Mouse (Mus musculus): ENCODE measurements around the gene Gstp1.
"Not testable (repeated sequence)": the region's sequence is repeated elsewhere in the genome, so short reads cannot be mapped to it uniquely, and the experiment has no call there.

The Gstp1 gene

DNA sequence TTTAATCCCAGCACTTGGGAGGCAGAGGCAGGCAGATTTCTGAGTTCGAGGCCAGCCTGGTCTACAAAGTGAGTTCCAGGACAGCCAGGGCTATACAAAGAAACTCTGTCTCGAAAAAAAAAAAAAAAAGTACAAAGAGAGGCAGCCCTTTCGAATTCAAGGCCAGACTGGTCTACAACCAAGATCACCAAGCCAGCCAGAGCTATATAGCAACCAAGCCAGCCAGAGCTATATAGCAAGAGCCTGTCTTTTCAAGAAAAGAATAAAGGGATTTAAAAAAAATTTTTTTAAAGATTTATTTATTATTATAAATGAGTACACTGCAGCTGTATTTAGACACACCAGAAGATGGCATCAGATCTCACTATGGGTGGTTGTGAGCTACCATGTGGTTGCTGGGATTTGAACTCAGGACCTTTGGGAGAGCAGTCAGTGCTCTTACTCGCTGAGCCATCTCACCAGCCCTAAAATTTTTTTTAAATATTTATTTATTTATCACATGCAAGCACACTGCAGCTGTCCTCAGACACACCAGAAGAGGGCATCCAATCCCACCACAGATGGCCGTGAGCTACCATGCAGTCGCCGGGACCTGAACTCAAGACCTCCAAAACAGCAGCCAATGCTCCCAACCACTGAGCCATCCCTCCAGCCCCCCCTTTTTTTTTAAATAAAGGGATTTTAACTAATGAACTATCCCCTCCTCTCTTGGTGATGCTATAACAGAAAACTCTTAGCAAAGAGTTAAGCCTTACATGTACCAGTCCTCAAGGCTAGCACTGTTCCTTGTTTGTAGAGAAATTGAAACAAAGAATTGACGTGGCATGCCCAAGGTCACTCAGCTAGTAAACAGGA is 22.5 kb upstream of the Gstp1 start:
- not testable (repeated sequence) for DNase-seq (ENCODE audit: low spot score)

DNA sequence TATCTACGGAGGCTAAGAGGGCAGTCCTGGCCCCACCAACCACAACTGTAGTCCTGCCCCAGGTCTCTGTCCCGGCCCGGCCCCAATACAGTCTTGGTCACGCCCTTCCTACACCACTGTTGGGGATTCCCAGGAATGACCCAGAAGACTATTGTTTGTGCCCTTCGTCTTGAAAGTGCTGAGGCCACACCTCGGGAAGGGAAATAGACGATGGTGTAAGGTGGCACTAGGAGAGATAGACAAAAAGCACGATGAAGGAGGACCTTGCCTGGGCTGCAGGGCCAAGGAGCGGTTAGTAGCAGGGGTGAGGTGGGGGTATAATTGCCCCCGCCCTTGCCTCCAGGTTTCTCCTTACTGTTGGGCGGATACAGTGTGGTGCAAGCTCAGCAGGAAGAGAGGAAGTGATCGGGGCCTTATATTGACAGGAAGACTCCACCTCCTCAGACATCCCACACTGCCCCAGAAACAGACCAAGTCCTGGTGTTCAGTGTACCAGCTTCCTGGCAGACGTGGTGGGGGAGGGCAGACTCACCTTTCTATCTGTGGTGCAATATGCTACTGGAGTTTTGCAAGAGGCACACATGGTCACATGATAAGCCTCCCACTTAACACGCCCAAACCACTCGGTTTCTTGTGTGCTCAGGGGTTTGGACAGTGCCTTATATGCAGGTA is 21.4 kb upstream of the Gstp1 start, which contains the start of gene Gstp3:
Gene Gstp3, minus strand, starts transcription at position 501 of the 672 bp plus-strand sequence.
- no peak for DNase-seq (ENCODE audit: low spot score)

DNA sequence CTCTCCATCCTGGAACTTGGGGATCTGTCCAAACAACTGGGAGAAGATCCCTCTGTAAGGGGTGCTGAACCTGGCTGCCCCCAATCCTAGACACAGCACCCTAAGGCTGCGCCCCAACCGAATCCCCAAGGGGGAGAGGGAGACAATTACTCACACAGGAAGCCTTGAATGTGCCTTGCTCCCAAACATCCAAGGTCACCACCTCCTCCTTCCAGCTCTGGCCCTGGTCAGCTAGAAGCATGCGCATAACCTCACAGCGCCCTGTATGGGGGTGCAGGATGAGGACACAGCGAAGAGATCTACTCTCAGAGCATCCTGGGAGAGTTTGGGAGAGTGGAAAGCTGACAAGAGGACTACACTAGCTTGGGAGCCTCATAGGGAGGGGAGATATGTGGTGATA is 20.8 kb upstream of the Gstp1 start:
- no peak for DNase-seq (ENCODE audit: low spot score)

DNA sequence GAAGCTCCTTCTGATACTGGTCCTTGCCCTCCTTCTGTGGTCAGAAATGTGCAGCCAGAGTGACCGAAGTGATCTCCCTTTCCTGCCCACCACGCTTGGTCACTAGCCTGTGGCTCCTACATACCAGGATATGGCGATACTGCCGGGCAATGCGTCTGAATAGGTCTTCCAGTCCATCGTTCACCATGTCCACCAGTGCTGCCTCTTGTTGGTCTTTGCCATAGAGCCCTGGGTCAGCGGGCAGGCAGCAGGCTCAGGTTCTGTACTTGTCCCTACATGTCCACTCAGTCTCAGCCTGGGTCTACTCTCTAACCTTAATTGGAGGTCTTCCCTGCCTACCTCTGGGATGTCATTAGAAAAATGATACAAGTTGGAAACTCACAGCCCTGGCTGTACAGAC is 20.2 kb upstream of the Gstp1 start:
- DNase-seq (ENCODE audit: low spot score), result no peak

DNA sequence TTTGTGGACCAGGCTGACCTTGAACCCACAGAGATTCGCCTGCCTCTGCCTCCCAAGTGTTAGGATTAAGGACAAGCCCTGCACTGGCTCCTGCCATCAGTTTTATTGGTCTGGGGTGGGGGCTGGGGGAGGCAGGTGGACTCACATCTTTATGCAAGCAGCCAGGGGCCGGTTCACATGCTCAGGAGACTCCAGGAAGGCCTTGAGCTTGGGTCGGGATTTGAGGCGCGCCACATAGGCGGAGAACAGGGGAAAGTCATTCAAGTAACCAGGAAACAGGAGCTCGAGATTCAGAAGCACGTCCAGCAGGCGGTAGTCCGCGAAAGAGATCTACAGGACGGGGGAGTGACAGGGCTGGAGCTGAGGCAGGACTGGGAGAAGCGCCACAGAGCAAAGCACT is 19.6 kb upstream of the Gstp1 start:
- DNase-seq (ENCODE audit: low spot score), result no peak

DNA sequence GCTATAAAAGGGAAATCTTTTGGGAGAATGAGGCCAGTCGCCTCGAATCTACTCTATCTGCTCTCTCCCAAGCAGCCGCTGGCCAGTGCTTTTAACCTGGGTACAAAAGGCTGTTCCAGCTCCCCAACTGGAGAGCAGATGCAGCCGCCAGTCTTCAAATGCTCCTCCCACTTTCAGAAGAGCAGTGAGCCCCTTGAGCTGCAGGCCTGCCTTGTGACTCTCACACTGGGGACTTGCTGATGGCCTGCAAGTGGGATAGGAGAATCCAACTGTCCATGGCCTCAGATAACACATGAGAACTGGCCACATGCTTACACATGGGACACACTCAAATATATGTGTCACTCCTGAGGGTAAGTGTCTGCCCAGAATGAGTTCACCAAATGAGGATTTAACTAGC is 18.9 kb upstream of the Gstp1 start:
- no peak for DNase-seq (ENCODE audit: low spot score)

DNA sequence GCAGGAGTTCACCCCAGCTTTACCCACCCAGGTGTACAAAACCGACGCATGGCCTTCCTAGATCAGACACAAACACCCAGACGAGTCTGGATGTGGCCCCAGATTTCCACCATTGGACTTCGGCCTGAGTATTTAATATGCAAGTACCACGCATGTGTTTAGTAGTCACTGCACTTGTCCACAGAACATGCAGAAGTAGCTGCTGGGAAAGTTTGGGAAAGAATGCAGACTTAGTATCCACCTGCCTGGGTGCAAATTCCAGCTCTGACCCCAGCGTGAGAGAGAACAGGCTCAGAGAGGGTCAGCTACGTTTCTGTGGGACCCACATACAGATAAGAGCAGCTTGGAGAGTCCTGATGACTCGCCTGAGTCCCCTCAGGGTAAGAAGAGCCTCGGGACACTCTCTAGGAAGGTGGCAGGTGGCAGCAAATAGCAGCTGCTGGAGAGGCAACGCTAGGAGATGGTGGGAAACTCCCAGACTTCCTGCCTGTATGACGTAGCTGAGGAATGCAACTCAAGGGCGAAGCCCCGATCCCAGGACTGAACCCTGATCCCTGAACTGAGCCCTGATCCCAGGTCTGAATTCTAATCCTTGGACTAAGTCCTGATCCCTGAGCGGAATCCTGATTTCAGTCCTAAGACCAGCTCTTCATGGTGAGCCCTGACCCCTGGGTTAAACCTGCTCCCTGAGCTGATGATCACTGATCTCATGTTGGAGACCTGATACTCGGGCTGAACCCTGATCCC is 18.3 kb upstream of the Gstp1 start:
- DNase-seq (ENCODE audit: low spot score), result no peak

DNA sequence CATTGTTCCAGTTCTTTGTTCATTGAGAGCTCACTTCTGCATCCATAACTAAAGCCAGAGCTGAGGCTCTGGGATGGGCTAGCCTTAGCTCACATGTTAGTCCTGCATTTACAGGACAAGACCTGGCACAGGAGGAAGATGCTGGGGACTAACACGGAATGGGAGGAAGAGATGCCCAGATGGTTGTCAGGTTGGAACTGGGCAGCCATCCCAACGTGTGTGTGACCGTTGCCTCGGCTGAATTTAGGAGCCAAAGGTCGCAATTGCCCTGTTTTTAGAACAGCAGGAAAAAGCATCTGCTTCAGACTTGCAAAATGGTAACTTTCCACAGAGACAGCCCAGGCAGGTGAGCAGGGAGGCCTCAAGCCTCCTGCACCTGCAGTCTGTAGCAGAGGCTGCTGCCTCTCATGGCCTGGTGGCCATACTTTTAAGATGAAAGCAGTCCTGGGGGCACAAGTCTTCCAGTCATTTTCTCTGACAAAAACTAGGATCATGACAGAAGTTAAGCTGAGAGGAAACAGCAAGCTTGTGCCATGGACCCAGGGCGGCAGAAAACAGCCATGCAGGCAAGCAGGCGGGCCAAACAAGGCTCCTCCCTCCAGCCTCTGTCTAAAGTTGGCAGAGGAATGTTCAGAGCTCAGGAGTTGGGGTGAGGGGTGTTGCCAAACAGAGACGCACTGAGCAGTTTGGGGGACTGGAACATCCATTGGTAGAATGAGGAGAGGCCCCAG is 17.6 kb upstream of the Gstp1 start:
- DNase-seq (ENCODE audit: low spot score), result no peak

DNA sequence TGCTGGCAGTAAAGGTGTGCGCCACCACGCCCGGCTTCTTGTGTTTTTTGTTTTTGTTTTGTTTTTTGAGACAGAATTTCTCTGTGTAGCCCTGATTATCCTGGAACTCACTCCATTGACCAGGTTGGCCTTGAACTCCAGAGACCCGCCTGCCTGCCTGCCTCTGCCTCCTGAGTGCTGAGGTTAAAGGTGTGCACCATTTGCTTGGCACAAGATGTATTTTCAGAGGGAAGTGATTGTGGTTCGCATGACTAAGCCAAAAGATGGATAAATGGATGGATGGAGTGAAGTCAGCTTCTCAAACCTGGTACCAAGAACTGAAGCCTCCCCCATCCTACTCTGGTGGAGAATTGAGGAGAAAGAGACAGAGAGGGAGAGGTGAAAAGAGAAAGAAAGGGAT is 16.8 kb upstream of the Gstp1 start:
- DNase-seq (ENCODE audit: low spot score), result no peak

DNA sequence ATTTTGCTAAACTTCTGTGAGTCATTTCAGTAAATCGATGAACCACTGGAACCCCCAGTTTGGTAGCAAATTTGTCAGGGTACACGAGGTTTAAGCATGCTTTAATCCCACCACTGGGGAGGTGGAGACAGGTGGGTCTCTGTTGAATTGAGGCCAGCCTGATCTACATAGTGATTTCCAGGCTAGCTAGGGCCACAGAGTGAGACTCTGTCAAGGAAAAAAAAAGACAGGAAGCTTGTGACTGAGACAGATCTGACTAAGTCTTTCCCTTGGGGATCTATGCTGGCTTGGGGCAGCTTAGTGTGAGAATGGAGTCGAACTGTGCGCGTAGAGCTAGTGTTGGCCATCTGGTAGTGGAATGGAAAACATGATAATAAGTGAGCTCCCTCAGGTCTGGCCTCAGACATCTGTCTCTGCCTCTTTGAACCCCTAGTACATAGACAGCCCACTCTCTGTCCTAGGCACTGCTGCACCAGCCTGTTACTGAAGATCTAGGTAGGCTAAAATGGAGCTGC is 14.8 kb upstream of the Gstp1 start:
- no peak for DNase-seq (ENCODE audit: low spot score)

DNA sequence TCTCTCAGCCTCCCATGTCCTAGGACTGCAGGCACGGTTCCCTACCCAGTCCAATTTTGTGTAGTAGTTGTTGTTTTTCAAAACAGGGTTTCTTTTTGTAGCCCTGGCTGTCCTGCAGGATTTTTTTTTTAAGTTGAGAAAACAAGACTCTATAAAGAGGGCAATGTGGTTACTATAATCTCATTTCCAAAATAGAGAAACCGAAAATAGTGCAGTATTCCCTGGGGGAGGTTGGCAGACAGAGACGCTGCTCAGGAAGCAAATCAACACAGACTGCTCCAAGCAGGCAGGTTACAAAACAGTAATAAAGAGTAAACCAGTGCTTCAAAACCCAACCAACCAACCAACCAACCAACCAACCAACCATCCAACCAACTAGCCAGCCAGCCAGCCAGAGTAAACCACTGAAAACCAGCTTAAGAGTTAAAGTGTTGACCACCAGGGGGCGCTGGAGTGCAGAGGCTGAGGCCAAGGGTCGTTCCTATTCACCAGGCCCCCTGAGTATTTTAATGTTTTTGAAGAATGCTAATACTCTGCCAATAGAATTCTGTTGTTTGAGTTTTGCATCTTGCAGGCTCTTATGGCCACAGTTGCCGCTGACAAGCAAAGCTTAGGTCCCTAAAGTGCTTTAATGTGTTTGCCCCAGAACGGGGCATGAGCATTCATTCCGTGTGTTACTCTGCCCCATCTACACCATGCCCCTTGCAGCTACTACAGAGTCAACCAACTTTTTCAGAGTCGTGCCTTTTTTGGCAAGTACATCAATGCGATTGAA is 14.1 kb upstream of the Gstp1 start:
- DNase-seq (ENCODE audit: low spot score), result peak; percentile 58

DNA sequence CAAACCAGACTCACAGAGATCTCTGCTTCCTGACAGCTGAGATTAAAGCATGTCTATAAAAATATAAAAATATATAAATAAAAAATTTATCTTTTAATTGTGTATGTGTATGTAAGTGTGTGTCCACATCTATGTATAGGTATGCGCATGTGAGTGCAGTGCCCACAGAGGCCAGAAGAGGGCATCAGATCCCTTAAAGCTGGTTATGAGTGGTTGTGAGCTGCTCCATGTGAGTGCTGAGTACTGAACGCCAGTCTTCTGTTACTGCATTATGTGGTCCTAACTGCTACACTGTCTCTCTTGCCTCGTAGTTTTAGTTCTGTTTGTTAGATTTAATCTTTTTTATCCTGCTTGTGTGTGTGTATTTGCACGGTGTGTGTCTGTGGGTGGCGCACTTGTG is 13.2 kb upstream of the Gstp1 start:
- no peak for DNase-seq (ENCODE audit: low spot score)

DNA sequence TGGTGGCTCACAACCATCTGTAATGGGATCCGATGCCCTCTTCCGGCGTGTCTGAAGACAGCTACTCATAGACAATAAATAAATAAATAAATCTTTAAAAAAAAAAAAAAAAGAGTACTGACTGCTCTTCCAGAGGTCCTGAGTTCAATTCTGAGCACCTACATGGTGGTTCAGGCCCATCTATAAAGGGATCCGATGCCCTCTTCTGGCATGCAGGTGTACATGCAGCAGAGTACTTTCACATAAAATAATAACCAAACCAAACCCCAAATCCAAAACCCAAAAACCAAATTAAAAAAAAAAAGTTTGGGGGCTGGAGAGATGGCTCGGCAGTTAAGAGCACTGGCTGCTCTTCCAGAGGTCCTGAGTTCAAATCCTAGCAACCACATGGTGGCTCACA is 11.3 kb upstream of the Gstp1 start:
- not testable (repeated sequence) for DNase-seq (ENCODE audit: low spot score)

DNA sequence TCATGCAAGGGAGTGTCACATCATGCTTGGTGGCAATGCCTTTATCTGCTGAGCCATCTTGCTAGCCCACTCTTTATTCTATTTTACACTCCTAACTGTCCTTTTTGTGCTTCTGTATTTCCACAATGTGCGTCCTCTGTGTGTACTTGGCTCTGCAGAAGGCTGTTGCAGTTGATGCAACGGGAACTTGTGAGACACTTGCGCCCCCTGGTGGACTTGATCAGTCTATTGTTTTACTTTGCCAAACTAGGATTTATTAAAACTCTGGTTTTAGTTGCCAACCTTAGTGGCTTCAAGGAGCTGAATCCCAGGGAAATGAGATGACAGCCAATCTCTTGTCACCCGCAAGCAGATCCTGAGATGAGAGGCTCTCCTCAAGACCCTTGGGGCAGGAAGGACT is 10.1 kb upstream of the Gstp1 start:
- peak; percentile 73 for DNase-seq (ENCODE audit: low spot score)

DNA sequence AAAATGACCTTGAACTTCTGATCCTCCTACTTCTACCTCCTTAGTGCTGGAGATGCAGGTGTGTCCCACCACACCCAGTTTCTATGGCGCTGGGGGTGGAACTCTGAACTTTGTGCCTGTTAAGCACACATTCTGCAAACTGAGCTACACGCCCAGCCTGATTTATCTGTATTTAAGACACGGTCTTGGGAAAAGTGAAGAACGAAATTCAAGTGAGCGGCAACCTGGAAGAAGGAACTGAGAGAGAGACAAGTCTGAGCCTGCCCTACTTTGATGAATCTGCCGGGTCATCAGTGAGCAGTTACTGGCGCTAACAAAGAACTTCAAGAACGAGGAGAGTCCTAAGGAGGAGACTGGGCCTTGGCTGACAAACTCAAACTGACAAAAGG is 9.1 kb upstream of the Gstp1 start:
- no peak for DNase-seq (ENCODE audit: low spot score)

DNA sequence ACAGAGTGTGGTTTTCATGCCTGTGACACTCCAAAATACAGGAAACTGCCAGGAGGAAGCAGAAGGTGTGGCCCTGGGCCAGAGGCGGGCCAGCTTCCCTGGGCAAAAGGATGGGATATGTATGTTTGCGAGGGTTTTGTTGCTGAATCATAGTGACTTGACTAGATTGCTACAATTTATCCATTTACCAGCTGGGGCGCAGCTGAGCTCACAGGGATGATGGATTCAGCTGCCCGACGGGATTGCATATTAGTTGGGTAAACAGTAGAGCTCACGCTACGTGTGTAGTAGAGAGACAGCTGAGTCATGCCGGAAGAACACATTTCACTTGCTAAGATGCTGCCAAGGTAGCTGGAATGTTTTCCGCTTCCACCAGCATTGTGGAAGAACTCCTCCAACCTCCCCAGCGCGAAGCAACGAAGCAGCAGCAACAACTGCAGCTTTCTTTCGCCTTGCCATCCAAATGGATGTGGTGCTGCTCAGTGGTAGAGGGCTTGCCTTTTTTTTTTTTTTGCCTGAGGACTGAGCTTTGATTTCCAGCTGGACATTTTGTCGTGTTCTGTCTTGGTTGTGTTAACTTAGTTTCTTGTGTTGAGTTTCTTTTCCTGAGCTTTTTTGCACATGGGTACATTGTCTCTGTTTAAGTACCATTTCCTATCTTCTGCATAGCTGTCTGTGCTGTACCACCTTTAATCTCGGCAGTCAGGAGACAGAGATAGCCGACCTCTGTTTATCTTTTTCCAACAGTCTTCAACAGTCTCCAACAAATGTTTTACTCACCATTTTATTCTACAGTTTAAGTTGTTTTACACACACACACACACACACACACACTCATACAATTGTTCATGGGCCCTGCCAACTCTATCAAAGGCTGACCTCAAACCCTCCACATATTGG is 8.4 kb upstream of the Gstp1 start, which contains the start of gene Gstp2:
Gene Gstp2, minus strand, starts transcription at position 58 of the 900 bp plus-strand sequence.
- DNase-seq (ENCODE audit: low spot score), result peak; percentile 62

DNA sequence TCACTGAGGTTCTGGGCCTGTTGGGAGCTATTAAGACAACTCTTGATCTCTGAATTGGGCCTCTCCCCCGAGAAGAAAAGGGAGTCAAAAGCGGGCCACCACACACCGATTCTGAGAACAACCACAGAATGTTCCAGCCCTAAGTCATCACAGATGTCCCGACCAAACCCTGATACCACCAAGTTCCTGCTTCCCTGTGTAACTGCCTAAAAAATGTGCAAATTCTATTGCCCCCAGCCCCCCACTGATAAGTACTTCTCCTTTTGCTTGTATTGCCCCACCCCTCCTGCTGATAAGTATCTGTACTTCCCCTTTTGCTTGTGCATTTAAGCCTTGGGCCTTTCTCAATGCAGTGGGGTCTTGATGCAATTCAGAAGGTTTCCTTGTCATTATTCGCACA is 6.3 kb upstream of the Gstp1 start:
- not testable (repeated sequence) for DNase-seq (ENCODE audit: low spot score)

DNA sequence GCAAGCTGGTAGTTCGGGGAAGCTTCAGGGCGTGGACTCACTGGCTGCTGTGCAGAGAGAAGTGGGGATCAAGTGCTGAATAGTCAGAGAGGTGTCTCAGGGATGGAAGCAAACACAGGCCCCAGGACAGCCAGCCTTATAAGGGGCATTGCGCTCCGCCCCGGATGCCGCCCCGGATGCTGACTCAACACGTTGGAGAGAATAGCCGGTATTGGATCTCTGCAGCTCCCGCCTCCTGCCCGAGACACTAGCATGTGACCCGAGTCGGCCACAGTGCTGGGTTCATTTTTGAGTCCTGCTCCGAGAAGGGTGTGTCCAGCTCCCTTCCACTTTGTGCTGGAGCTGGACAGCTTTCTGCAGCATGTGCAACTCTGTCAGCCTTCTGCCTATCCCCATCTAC is 4.3 kb upstream of the Gstp1 start:
- no peak for DNase-seq (ENCODE audit: low spot score)

DNA sequence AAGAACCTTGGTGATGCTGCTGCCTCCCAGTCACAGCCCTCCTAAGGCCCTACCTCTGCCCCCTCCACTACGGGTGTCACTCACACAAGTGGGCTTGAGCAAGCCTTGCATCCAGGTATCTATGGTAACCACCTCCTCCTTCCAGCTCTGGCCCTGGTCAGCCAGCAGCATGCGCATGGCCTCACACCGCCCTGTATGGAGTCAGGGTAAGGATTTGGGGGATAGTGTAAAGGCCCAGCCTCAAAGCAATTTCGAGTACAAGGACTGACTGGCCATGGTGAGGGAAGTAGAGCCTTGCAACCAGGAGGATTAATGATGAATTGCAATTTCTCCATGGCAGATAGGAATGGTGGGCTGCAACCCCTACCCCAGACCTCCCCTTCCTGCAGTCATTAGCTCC is 3.7 kb upstream of the Gstp1 start:
- not testable (repeated sequence) for DNase-seq (ENCODE audit: low spot score)

DNA sequence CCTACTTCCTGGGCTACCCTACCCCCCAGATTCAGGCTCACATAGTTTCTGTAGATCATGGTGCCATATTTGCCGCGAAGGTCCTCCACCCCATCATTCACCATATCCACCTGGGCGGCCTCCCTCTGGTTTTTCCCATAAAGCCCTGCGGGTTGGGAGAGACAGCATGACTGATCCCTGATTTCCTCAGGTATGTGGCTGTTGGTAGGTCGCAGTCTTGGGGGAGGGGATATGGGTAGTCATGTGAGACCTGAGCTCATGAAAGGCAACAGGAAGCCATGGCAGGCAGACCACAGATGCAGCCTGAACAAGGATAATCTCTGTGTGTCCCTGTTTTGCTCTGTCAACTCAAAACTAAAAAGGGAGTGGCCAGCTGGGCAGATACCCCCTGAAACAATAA is 3.2 kb upstream of the Gstp1 start:
- not testable (repeated sequence) for DNase-seq (ENCODE audit: low spot score)
